9 mouse cellular contexts compared by ENCODE assay signal in genomic region chr11:101062165-101062884, GRCm38 (mm10). TPM values are rescaled to one million over a fixed set of nuclear protein-coding genes. Genes with fewer than 3 reads are reported as not detected.
DNase-seq lines count a peak whose midpoint lies in the region; ATAC-seq lines count a peak whose summit lies in the region.
"Had no signal": no experiment of that assay in that cellular context is flagged by ENCODE, and none has a peak within 500 bp of the region (broad histone marks: within the 10 kb centered on the region; RNA-seq: fewer than 3 reads in every experiment).

No protein-coding gene starts in this region.

- peak overlapping the region; percentile 99 for H3K27ac ChIP-seq in heart, embryonic 11.5 days (ENCODE audit: low read depth, low read length)
- peak overlapping the region; percentile 83; the same call in 1 of the 2 replicates for H3K27ac ChIP-seq in limb, embryonic 10.5 days
- peak overlapping the region; percentile 86; the same call in 1 of the 2 replicates for H3K27ac ChIP-seq in stomach, embryonic 14.5 days (ENCODE audit: low read length)

- no peaks in the 10 kb centered on the region for H3K9me3 ChIP-seq in heart, embryonic 11.5 days (replicated peaks; ENCODE audit: control insufficient read depth, low read length)
- no peaks in the 10 kb centered on the region for H3K9me3 ChIP-seq in limb, embryonic 10.5 days (replicated peaks)
- H3K9me3 ChIP-seq in stomach, embryonic 14.5 days (ENCODE audit: control insufficient read depth, low read depth, low read length): no peaks in the 10 kb centered on the region

- no peak overlapping the region for H3K4me2 ChIP-seq in heart, embryonic 11.5 days
- no peak overlapping the region for H3K4me2 ChIP-seq in stomach, embryonic 14.5 days (replicated peaks; ENCODE audit: low read depth, low read length)

- peaks cover 82% of the 10 kb centered on the region for H3K4me1 ChIP-seq in heart, embryonic 11.5 days (ENCODE audit: control insufficient read depth, insufficient read depth, low read length)
- H3K4me1 ChIP-seq in limb, embryonic 10.5 days: peaks cover 45% of the 10 kb centered on the region
- peaks cover 56% of the 10 kb centered on the region for H3K4me1 ChIP-seq in stomach, embryonic 14.5 days (ENCODE audit: control insufficient read depth, insufficient read depth, low read length)

- no peak overlapping the region for H3K4me3 ChIP-seq in heart, embryonic 11.5 days (ENCODE audit: low read depth, low read length)
- no peak overlapping the region for H3K4me3 ChIP-seq in limb, embryonic 10.5 days
- no peak overlapping the region for H3K4me3 ChIP-seq in stomach, embryonic 14.5 days (ENCODE audit: low read depth, low read length)

- H3K27me3 ChIP-seq in heart, embryonic 11.5 days (ENCODE audit: control insufficient read depth, insufficient read depth, low read length): no peaks in the 10 kb centered on the region
- H3K27me3 ChIP-seq in limb, embryonic 10.5 days (ENCODE audit: low read depth, poor library complexity, severe bottlenecking): 0 out of 2 replicates have a peak, but pooled peaks cover 3% of the 10 kb centered on the region
- H3K27me3 ChIP-seq in stomach, embryonic 14.5 days (ENCODE audit: control insufficient read depth, insufficient read depth, low read length): no peaks in the 10 kb centered on the region

- 0 out of 2 replicates have a peak, but pooled peaks cover 3% of the 10 kb centered on the region for H3K36me3 ChIP-seq in heart, embryonic 11.5 days (ENCODE audit: control insufficient read depth, insufficient read depth, low read length)
- H3K36me3 ChIP-seq in limb, embryonic 10.5 days: peaks cover 44% of the 10 kb centered on the region
- H3K36me3 ChIP-seq in stomach, embryonic 14.5 days (ENCODE audit: control insufficient read depth, insufficient read depth, low read length): peaks cover 2% of the 10 kb centered on the region; the same call in 1 of the 2 replicates

- no peak overlapping the region; the same call in none of the 2 replicates for H3K9ac ChIP-seq in heart, embryonic 11.5 days (ENCODE audit: low read depth, low read length)
- no peak overlapping the region for H3K9ac ChIP-seq in stomach, embryonic 14.5 days (replicated peaks; ENCODE audit: low read depth, low read length)

- WGBS in heart, embryonic 11.5 days (ENCODE audit: insufficient replicate concordance): 70% methylated on average over 12 of the region's 12 CpGs
- WGBS in limb, embryonic 10.5 days: 89% methylated on average over 12 of the region's 12 CpGs
- 67% methylated on average over 12 of the region's 12 CpGs for WGBS in stomach, embryonic 14.5 days

- no peak for ATAC-seq in heart, embryonic 11.5 days (replicated peaks; ENCODE audit: insufficient number of reproducible peaks, low FRiP score, low TSS enrichment)
- ATAC-seq in stomach, embryonic 14.5 days (ENCODE audit: insufficient number of reproducible peaks, insufficient read depth, low FRiP score, low read depth): no peak

- DNase-seq in kidney, adult 9 months: peak; percentile 35
- no peak for DNase-seq in kidney, adult 8-10 months
- DNase-seq in adrenal gland, postnatal 14 days: peak; percentile 58
- DNase-seq in limb, embryonic 10.5 days (ENCODE audit: low spot score): no peak
- no peak for DNase-seq in thymus, postnatal 25 days
- DNase-seq in c-Kit-positive CD71-positive TER-119-positive erythroid progenitor cells, embryonic 14.5 days (ENCODE audit: low spot score): no peak

RNA-seq across cellular contexts. Expression of gene Naglu, which starts 7.5 kb away (rescaled TPM):
- total RNA-seq in adrenal gland, postnatal 14 days (2021): 29.6 and 30.8 TPM in 2 replicates
- 9.6 and 13.1 TPM in 2 replicates for polyA plus RNA-seq in heart, embryonic 11.5 days (2014; fragmentation: Nextera tagmentation; extraction: Ambion mirVana)
- 4.9 and 5.9 TPM in 2 replicates for polyA plus RNA-seq in limb, embryonic 10.5 days (2016; fragmentation: Nextera tagmentation; extraction: Ambion mirVana)
- polyA plus RNA-seq in stomach, embryonic 14.5 days (2014; fragmentation: Nextera tagmentation; extraction: Ambion mirVana): 11.2 and 14.2 TPM in 2 replicates

RNA-seq across cellular contexts. Expression of gene Hsd17b1, which starts 15.9 kb away (rescaled TPM):
- 0.85 and 1.2 TPM in 2 replicates for total RNA-seq in adrenal gland, postnatal 14 days (2021)
- 0.11 TPM in 1 of 2 replicates, not detected in the other for polyA plus RNA-seq in heart, embryonic 11.5 days (2014; fragmentation: Nextera tagmentation; extraction: Ambion mirVana)
- polyA plus RNA-seq in limb, embryonic 10.5 days (2016; fragmentation: Nextera tagmentation; extraction: Ambion mirVana): not detected in 2 replicates
- not detected in 2 replicates for polyA plus RNA-seq in stomach, embryonic 14.5 days (2014; fragmentation: Nextera tagmentation; extraction: Ambion mirVana)
- total RNA-seq: hematopoietic stem cell, adult 5-6 weeks had no signal

RNA-seq across cellular contexts. Expression of gene Coasy, which starts 20.0 kb away (rescaled TPM):
- 87.7 and 97.6 TPM in 2 replicates for total RNA-seq in adrenal gland, postnatal 14 days (2021)
- polyA plus RNA-seq in heart, embryonic 11.5 days (2014; fragmentation: Nextera tagmentation; extraction: Ambion mirVana): 29.6 and 34.3 TPM in 2 replicates
- polyA plus RNA-seq in limb, embryonic 10.5 days (2016; fragmentation: Nextera tagmentation; extraction: Ambion mirVana): 42.3 and 45.3 TPM in 2 replicates
- polyA plus RNA-seq in stomach, embryonic 14.5 days (2014; fragmentation: Nextera tagmentation; extraction: Ambion mirVana): 37.9 and 41.3 TPM in 2 replicates

RNA-seq across cellular contexts. Expression of gene Mlx, which starts 24.8 kb away (rescaled TPM):
- 39.8 and 45.9 TPM in 2 replicates for total RNA-seq in adrenal gland, postnatal 14 days (2021)
- polyA plus RNA-seq in heart, embryonic 11.5 days (2014; fragmentation: Nextera tagmentation; extraction: Ambion mirVana): 34.5 and 36.0 TPM in 2 replicates
- 41.3 and 49.6 TPM in 2 replicates for polyA plus RNA-seq in limb, embryonic 10.5 days (2016; fragmentation: Nextera tagmentation; extraction: Ambion mirVana)
- polyA plus RNA-seq in stomach, embryonic 14.5 days (2014; fragmentation: Nextera tagmentation; extraction: Ambion mirVana): 36.7 and 46.0 TPM in 2 replicates

RNA-seq across cellular contexts. Expression of gene Psmc3ip, which starts 32.9 kb away (rescaled TPM):
- 6.6 and 8.8 TPM in 2 replicates for total RNA-seq in adrenal gland, postnatal 14 days (2021)
- 23.1 and 27.5 TPM in 2 replicates for polyA plus RNA-seq in heart, embryonic 11.5 days (2014; fragmentation: Nextera tagmentation; extraction: Ambion mirVana)
- 73.1 and 74.0 TPM in 2 replicates for polyA plus RNA-seq in limb, embryonic 10.5 days (2016; fragmentation: Nextera tagmentation; extraction: Ambion mirVana)
- 29.7 and 36.4 TPM in 2 replicates for polyA plus RNA-seq in stomach, embryonic 14.5 days (2014; fragmentation: Nextera tagmentation; extraction: Ambion mirVana)

Comparison
In these comparisons a context has a peak if more than half of its experiments do, and no peak if none do; other contexts are left out.
1. DNase-seq: peak in kidney, adult 9 months (single experiment) and adrenal gland, postnatal 14 days (single experiment); none in kidney, adult 8-10 months (0 of 2), limb, embryonic 10.5 days (single experiment), thymus, postnatal 25 days (single experiment) and c-Kit-positive CD71-positive TER-119-positive erythroid progenitor cells, embryonic 14.5 days (single experiment).
2. Peak in every context shown above with its lines, with median percentiles within 50 percentile points of each other: H3K27ac ChIP-seq.